Mouse (Mus musculus) heart, embryonic 11.5 days (tissue): ENCODE results near the gene Gpr4. TPM values are rescaled to one million over a fixed set of nuclear protein-coding genes. Genes with fewer than 3 reads are reported as not detected.

Source experiments
- ATAC-seq: fragments of 200-750 bp; cut with Nextera tagmentation; replicated peaks from 2 replicates; pipeline ENCODE4 v1.8.0; 2017; ENCODE audit warnings: moderate library complexity; ENCODE audit not compliant: insufficient number of reproducible peaks, low FRiP score, low TSS enrichment
- H3K27ac ChIP-seq: fragments of 300-500 bp; sonication (generic); 2 replicates; pipeline ENCODE4 v1.5.1; 2014; ENCODE audit warnings: mild to moderate bottlenecking, low read depth, low read length
- H3K27me3 ChIP-seq: fragments of 300-500 bp; sonication (generic); 2 replicates; pipeline ENCODE4 v1.6.1; 2014; ENCODE audit warnings: mild to moderate bottlenecking, low read length, mixed read lengths; ENCODE audit not compliant: control insufficient read depth, insufficient read depth
- H3K36me3 ChIP-seq: fragments of 300-500 bp; sonication (generic); 2 replicates; pipeline ENCODE4 v1.6.1; 2014; ENCODE audit warnings: mild to moderate bottlenecking, low read length, moderate library complexity, mixed read lengths; ENCODE audit not compliant: control insufficient read depth, insufficient read depth
- H3K4me1 ChIP-seq: fragments of 300-500 bp; sonication (generic); 2 replicates; pipeline ENCODE4 v1.6.1; 2014; ENCODE audit warnings: low read length; ENCODE audit not compliant: control insufficient read depth, insufficient read depth
- H3K4me2 ChIP-seq: fragments of 300-500 bp; sonication (generic); 2 replicates; pipeline ENCODE4 v1.6.1; 2014; ENCODE audit warnings: mild to moderate bottlenecking, moderate library complexity
- H3K4me3 ChIP-seq: fragments of 300-500 bp; sonication (generic); 2 replicates; pipeline ENCODE4 v1.5.1; 2014; ENCODE audit warnings: low read depth, low read length
- H3K9ac ChIP-seq: fragments of 300-500 bp; sonication (generic); 2 replicates; pipeline ENCODE4 v1.6.1; 2014; ENCODE audit warnings: mild to moderate bottlenecking, low read depth, low read length, moderate library complexity
- H3K9me3 ChIP-seq: fragments of 300-500 bp; sonication (generic); replicated peaks from 2 replicates; pipeline ENCODE4 v1.6.1; 2016; ENCODE audit warnings: low read length; ENCODE audit not compliant: control insufficient read depth
- WGBS: fragments of 180-500 bp; shearing (Covaris S2); extraction: QIAGEN DNeasy Blood & Tissue Kit; methylation state at CpG from one replicate; pipeline ENCODE4 v1.1.7; 2014; ENCODE audit not compliant: insufficient replicate concordance; 5-methylcytosine and 5-hydroxymethylcytosine counted together
- polyA plus RNA-seq: library from polyadenylated mRNA; unstranded; fragments of >200 nt; fragmentation: Nextera tagmentation; extraction: Ambion mirVana; gene quantifications from 2 replicates; pipeline ENCODE4 v1.2.1, GENCODE M21; 2014

Gpr4 gene
- polyA plus RNA-seq = 1.3 and 1.4 TPM in 2 replicates

GRCm38 (mm10) chr7:19211996-19212755 lies at the start of gene Gpr4:
Gpr4 (plus strand) TSS chr7:19212538.
- no peaks in the 10 kb centered on the region for H3K36me3 ChIP-seq
- 0 out of 2 replicates have a peak, but pooled peaks have one; percentile 49 for ATAC-seq
- no peak within 1 kb of the TSS for H3K27ac ChIP-seq
- no peaks in the 10 kb centered on the region; the same call in 1 of the 2 replicates for H3K4me1 ChIP-seq
- no peaks in the 10 kb centered on the region; the same call in 1 of the 2 replicates for H3K27me3 ChIP-seq
- H3K9me3 ChIP-seq = 0 out of 2 replicates have a peak, but pooled peaks cover 3% of the 10 kb centered on the region
- H3K9ac ChIP-seq = peak within 1 kb of the TSS; percentile 58; the same call in 1 of the 2 replicates
- WGBS = 2% methylated on average over 29 of the region's 30 CpGs
- H3K4me2 ChIP-seq = peak within 1 kb of the TSS; percentile 64
- peak within 1 kb of the TSS; percentile 40 for H3K4me3 ChIP-seq

DNA sequence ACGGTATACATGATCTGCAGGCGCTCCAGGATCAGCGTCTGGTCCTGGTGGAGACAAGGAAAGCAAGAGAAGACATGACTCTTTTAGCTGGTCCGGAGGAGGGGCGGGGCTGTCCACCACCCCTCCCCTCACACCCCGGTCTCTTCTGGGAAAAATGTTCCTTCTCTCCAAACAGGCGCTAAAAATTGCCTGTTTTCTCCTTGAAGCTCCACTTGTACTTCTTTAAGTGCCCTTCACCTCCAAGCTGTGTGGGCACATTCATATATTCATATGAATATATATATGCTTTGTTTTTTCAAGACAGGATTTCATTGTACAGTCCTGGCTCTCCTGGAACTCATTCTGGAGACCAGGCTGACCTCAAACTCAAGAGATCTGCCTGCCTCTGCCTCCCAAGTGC lies 49.4 kb upstream of the Gpr4 start:
- Histone ChIP-seq H3K9ac (no peak overlapping the region), H3K9me3 (no peaks in the 10 kb centered on the region), H3K27me3 (peaks cover 17% of the 10 kb centered on the region), H3K4me3 (no peak overlapping the region), H3K4me2 (no peak overlapping the region), H3K27ac (no peak overlapping the region), H3K36me3 (no peaks in the 10 kb centered on the region), H3K4me1 (peaks cover 33% of the 10 kb centered on the region)
- ATAC-seq = no peak
- 72% methylated on average over 7 of the region's 7 CpGs for whole genome bisulfite sequencing

DNA sequence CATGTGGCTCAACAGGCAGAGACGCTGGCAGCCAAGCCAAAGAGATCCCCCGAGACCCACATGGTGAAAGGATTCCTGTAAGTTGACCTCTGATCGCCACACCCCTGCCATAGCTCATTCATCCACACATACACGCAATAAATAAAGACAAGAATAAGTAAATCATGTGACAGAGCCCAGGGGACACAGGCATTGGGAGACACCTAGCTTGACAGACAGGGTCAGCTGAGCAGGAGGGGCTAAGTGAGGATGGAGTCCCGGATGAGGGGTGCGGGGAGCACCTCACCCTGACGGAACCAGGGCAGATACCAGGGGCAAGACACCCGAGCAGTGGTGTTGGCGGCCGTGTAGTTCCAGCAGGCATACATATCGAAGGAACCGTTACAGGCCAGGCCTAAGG lies 48.6 kb upstream of the Gpr4 start:
- H3K27ac ChIP-seq = no peak overlapping the region
- H3K4me2 ChIP-seq = peak overlapping the region; percentile 56
- 24% methylated on average over 12 of the region's 12 CpGs for WGBS
- no peaks in the 10 kb centered on the region for H3K36me3 ChIP-seq
- H3K9ac ChIP-seq = no peak overlapping the region
- no peak overlapping the region for H3K4me3 ChIP-seq
- no peaks in the 10 kb centered on the region for H3K9me3 ChIP-seq
- ATAC-seq = no peak
- peaks cover 14% of the 10 kb centered on the region for H3K27me3 ChIP-seq
- peaks cover 39% of the 10 kb centered on the region for H3K4me1 ChIP-seq

GRCm38 (mm10) chr7:19164189-19164588 lies 48.1 kb upstream of the Gpr4 start:
- WGBS = 0% methylated on average over 6 of the region's 6 CpGs
- H3K27ac ChIP-seq = no peak overlapping the region
- H3K4me3 ChIP-seq = peak overlapping the region; percentile 5; the same call in 1 of the 2 replicates
- 0 out of 2 replicates have a peak overlapping the region, but pooled peaks have one; percentile 10 for H3K9ac ChIP-seq
- peaks cover 12% of the 10 kb centered on the region for H3K27me3 ChIP-seq
- peak overlapping the region; percentile 56 for H3K4me2 ChIP-seq
- no peaks in the 10 kb centered on the region for H3K36me3 ChIP-seq
- H3K9me3 ChIP-seq = no peaks in the 10 kb centered on the region
- peaks cover 39% of the 10 kb centered on the region for H3K4me1 ChIP-seq
- no peak for ATAC-seq

DNA sequence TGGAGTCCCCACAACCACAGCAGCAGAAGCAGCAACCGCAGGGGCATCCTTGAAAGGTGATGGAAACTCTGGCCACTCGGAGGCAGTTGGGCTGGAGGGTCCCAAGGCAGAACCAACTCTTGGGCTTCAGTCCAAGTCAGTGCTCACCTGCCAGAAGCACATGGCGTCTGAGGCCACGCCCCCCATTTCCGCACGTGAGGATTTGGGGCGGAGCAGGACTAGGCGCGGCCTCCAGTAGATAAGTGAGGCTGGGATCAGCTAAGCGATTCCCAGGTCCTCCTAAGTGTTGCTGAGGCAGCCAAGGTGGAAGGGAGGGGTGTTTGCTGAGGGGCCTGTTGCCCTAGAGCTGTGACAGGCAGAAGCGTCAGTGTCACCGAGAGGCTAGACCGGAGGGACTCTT lies 47.4 kb upstream of the Gpr4 start:
- ATAC-seq = no peak
- Histone ChIP-seq H3K36me3 (no peaks in the 10 kb centered on the region), H3K4me3 (peak overlapping the region; percentile 5; the same call in 1 of the 2 replicates), H3K9me3 (no peaks in the 10 kb centered on the region), H3K9ac (no peak overlapping the region), H3K27me3 (peaks cover 6% of the 10 kb centered on the region), H3K27ac (no peak overlapping the region), H3K4me1 (peaks cover 40% of the 10 kb centered on the region), H3K4me2 (peak overlapping the region; percentile 56)
- under 1% methylated on average over 13 of the region's 13 CpGs for WGBS

GRCm38 (mm10) chr7:19165656-19166423 lies 46.5 kb upstream of the Gpr4 start, which contains the start of gene Gipr:
Gipr (minus strand) TSS chr7:19166127.
- ATAC-seq = no peak; the same call in 1 of the 2 replicates
- peak within 1 kb of the TSS; percentile 61; the same call in 1 of the 2 replicates for H3K9ac ChIP-seq

GRCm38 (mm10) chr7:19166990-19167389 lies 45.3 kb upstream of the Gpr4 start:
- 87% methylated on average over 3 of the region's 3 CpGs for WGBS
- Histone ChIP-seq H3K4me1 (peaks cover 51% of the 10 kb centered on the region), H3K9me3 (no peaks in the 10 kb centered on the region), H3K4me3 (no peak overlapping the region), H3K36me3 (no peaks in the 10 kb centered on the region), H3K27me3 (peaks cover 6% of the 10 kb centered on the region), H3K27ac (0 out of 2 replicates have a peak overlapping the region, but pooled peaks have one; percentile 10), H3K4me2 (no peak overlapping the region), H3K9ac (no peak overlapping the region)
- no peak for ATAC-seq

More at GRCm38 (mm10) chr7:19165656-19166423, 46.5 kb upstream of the Gpr4 start, which contains the start of gene Gipr:
- 10% methylated on average over 14 of the region's 14 CpGs for WGBS
- peak within 1 kb of the TSS; percentile 79 for H3K27ac ChIP-seq
- peak within 1 kb of the TSS; percentile 56 for H3K4me2 ChIP-seq
- H3K9me3 ChIP-seq = no peaks in the 10 kb centered on the region
- no peaks in the 10 kb centered on the region for H3K36me3 ChIP-seq
- H3K4me1 ChIP-seq = peaks cover 44% of the 10 kb centered on the region
- peaks cover 6% of the 10 kb centered on the region for H3K27me3 ChIP-seq
- H3K4me3 ChIP-seq = peak within 1 kb of the TSS; percentile 28

DNA sequence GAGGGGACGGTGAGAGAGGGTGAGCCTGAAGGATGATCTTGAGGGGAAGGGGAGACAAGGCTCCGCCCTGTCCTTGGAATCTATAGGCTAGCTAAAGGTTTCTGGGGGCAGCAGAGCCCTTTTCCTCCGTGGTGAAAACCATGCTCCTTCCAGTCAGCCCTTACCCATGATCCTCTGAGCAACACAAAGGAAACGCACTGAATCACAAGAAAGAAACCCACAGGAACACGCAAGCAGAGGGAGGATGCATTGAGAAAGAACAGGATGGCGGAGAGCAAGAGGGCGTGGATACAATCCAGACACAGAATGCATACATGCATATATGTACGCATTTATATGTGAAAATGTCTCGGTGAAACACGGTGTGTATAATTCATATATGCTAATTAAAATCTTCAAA lies 42.8 kb upstream of the Gpr4 start:
- Histone ChIP-seq H3K4me1 (peaks cover 54% of the 10 kb centered on the region), H3K36me3 (no peaks in the 10 kb centered on the region)

More for the DNA sequence above, 42.8 kb upstream of the Gpr4 start:
- WGBS = 62% methylated on average over 10 of the region's 10 CpGs
- Histone ChIP-seq H3K27me3 (no peaks in the 10 kb centered on the region), H3K27ac (peak overlapping the region; percentile 95), H3K9ac (no peak overlapping the region), H3K9me3 (no peaks in the 10 kb centered on the region), H3K4me3 (no peak overlapping the region), H3K4me2 (no peak overlapping the region)
- ATAC-seq = no peak
